Comparison of ENCODE assay signal across 8 mouse cellular contexts in genomic region chr8:45999784-46000705, GRCm38 (mm10). TPM values are rescaled to one million over a fixed set of nuclear protein-coding genes. Genes with fewer than 3 reads are reported as not detected.
DNase-seq lines count a peak whose midpoint lies in the region; ATAC-seq lines count a peak whose summit lies in the region.

No protein-coding gene starts in this region.

- no peaks in the 10 kb centered on the region for H3K27me3 ChIP-seq in hindbrain, embryonic 11.5 days (ENCODE audit: control insufficient read depth, insufficient read depth, low read length)

- peak; percentile 99 for DNase-seq in MN1 (ENCODE audit: low spot score)
- DNase-seq in cerebellum, adult 9-10 months = peak; percentile 100
- DNase-seq in hindbrain, embryonic 11.5 days (ENCODE audit: low spot score) = peak; percentile 99
- peak; percentile 97 to 99 for DNase-seq in layer of hippocampus, postnatal 10 days (ENCODE audit: low spot score in 2 of 2)
- DNase-seq in lung, postnatal 10 days = peak; percentile 99
- peak; percentile 99 for DNase-seq in ovary, postnatal 36 days (ENCODE audit: low spot score)
- peak; percentile 99 for DNase-seq in thymus, postnatal 25 days

- H3K27ac ChIP-seq in hindbrain, embryonic 11.5 days (ENCODE audit: low read depth, low read length) = peak overlapping the region; percentile 96

- peak; percentile 94 for ATAC-seq in frontal cortex, adult (ENCODE audit: low TSS enrichment)
- peak; percentile 99 for ATAC-seq in hindbrain, embryonic 11.5 days (ENCODE audit: low FRiP score)

- H3K9ac ChIP-seq in hindbrain, embryonic 11.5 days (ENCODE audit: low read depth, low read length) = peak overlapping the region; percentile 87

- no peaks in the 10 kb centered on the region for H3K9me3 ChIP-seq in hindbrain, embryonic 11.5 days (ENCODE audit: control insufficient read depth, low read length)

- WGBS in hindbrain, embryonic 11.5 days = 9% methylated on average over 52 of the region's 55 CpGs

- H3K4me2 ChIP-seq in hindbrain, embryonic 11.5 days (replicated peaks; ENCODE audit: low read depth, low read length) = peak overlapping the region; percentile 82

- H3K4me3 ChIP-seq in hindbrain, embryonic 11.5 days (ENCODE audit: low read depth, low read length) = peak overlapping the region; percentile 47

- H3K4me1 ChIP-seq in hindbrain, embryonic 11.5 days (replicated peaks; ENCODE audit: control insufficient read depth, insufficient read depth, low read length) = no peaks in the 10 kb centered on the region

- 0 out of 2 replicates have a peak, but pooled peaks cover 2% of the 10 kb centered on the region for H3K36me3 ChIP-seq in hindbrain, embryonic 11.5 days (ENCODE audit: control insufficient read depth, insufficient read depth, low read length)

RNA-seq across cellular contexts. Expression of gene Lrp2bp, which starts 0.9 kb away (rescaled TPM):
- 0.36 and 0.38 TPM in 2 replicates for polyA plus RNA-seq in hindbrain, embryonic 11.5 days (2014; fragmentation: Nextera tagmentation; extraction: Ambion mirVana)
- total RNA-seq in layer of hippocampus, postnatal 10 days (2021) = under 1 TPM; 0.42 to 0.46 TPM

RNA-seq across cellular contexts. Expression of gene Ankrd37, which starts 5.5 kb away (rescaled TPM):
- polyA plus RNA-seq in hindbrain, embryonic 11.5 days (2014; fragmentation: Nextera tagmentation; extraction: Ambion mirVana) = 19.2 and 20.6 TPM in 2 replicates
- 1 to 10 TPM; 5.7 to 6.8 TPM for total RNA-seq in layer of hippocampus, postnatal 10 days (2021)

RNA-seq across cellular contexts. Expression of gene Ufsp2, which starts 24.7 kb away (rescaled TPM):
- 54.1 and 55.7 TPM in 2 replicates for polyA plus RNA-seq in hindbrain, embryonic 11.5 days (2014; fragmentation: Nextera tagmentation; extraction: Ambion mirVana)
- total RNA-seq in layer of hippocampus, postnatal 10 days (2021) = 10 to 100 TPM; 54.0 to 58.5 TPM

RNA-seq across cellular contexts. Expression of gene 1700029J07Rik, which starts 25.0 kb away (rescaled TPM):
- polyA plus RNA-seq in hindbrain, embryonic 11.5 days (2014; fragmentation: Nextera tagmentation; extraction: Ambion mirVana) = 3.9 and 4.2 TPM in 2 replicates
- total RNA-seq in layer of hippocampus, postnatal 10 days (2021) = 1 to 10 TPM; 4.0 to 4.3 TPM

Comparison
In these comparisons a context has a peak if more than half of its experiments do, and no peak if none do; other contexts are left out.
1. Peak in every context shown above with its lines: DNase-seq, ATAC-seq, H3K4me3 ChIP-seq and H3K27ac ChIP-seq.